Mouse (Mus musculus): ENCODE results near the gene Fzd7.

Fzd7 gene

DNA sequence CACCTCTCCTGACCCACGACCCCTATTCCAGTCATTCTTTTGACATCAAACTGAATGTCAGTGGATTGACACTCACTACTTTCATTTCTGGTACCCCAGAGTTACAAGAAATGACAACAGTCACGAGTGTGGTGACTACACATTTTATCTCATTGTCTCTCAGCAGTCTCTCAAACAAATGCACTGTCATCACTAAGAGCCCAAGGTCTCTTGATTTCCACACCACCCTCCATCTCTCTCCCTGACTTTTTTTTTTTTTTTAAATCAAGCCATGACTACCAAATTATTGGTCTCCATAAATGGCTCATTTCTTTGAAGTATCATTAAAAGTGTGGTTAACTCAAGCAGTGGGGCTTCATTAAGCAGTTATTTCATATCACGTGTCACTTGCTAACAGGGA is 17.1 kb downstream of the Fzd7 start:
- no peak for DNase-seq (ENCODE audit: low read depth, low spot score)

- no peak for DNase-seq (ENCODE audit: low read depth, low spot score)
Measured at GRCm38 (mm10) chr1:59502355-59502754, 20.1 kb downstream of the Fzd7 start.

- no peak for DNase-seq (ENCODE audit: low read depth, low spot score)
Measured at GRCm38 (mm10) chr1:59503659-59504301, 21.6 kb downstream of the Fzd7 start.

- no peak for DNase-seq (ENCODE audit: low read depth, low spot score)
Measured at GRCm38 (mm10) chr1:59504302-59504700, 22.1 kb downstream of the Fzd7 start.

DNA sequence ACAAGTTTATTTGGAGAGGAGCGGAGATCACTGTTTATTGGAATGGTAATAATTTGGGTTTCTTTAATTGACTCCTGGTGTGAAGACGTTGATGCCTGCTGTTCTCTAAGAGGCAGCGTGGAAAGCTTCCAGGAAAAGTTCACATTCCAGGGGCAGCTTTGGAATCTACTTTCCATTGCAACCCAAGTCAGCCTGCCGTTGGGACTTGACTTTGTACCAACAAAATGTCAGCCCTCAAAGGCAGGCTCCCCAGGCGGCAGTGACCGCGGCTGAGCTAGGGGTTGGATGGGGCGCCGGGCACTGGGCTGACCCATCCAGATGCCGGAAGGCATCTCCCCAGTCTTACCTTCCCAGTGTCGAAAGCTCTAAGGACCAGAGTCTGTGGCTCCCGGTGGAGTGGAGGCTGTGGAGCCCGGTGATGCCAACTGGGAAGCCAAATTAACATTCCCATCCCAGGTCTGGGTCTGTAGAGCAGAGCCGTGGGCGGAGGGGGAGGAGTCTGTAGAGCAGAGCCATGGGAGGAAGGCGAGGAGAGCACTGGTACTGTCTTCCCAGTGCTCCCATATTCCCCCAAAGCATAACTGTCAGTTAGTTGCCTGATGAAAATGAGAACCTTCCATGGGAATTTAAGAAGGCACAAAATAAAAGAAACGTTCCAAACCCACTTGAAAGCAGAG is 26.4 kb downstream of the Fzd7 start:
- no peak for DNase-seq (ENCODE audit: low read depth, low spot score)

DNA sequence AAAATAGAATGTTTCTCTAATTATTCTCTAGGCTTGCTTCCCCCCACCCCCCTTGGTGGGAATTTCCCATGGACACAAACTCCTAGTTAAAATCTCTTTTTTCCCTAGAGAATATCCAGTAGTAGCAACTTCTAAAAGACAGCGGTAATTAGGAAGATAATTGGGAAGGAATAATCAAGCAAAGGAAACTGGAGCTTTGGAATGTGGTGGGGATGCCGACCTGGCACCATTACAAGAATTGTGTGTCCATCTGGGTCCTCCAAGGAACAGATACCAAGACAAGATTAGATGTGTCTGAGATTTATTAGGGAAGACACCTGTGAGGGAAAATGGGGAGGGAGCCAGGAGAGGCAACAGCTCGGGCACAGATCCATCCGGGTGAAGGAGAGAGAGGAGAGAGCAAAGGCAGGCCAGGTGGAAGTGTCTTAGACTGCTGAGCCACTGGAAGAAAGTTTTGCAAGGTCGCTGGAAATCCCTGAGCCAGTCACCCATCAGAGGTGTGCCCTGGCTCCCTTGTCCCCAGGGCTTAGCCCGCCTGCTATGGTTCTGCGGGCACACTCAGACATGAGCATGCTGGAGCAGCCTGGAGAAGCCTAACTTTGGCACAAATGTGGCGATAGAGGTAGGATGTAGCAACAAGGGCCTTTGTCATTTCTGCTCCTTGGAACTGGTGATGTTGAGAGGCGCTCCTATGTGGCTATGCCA is 29.5 kb downstream of the Fzd7 start:
- no peak for DNase-seq (ENCODE audit: low read depth, low spot score)

DNA sequence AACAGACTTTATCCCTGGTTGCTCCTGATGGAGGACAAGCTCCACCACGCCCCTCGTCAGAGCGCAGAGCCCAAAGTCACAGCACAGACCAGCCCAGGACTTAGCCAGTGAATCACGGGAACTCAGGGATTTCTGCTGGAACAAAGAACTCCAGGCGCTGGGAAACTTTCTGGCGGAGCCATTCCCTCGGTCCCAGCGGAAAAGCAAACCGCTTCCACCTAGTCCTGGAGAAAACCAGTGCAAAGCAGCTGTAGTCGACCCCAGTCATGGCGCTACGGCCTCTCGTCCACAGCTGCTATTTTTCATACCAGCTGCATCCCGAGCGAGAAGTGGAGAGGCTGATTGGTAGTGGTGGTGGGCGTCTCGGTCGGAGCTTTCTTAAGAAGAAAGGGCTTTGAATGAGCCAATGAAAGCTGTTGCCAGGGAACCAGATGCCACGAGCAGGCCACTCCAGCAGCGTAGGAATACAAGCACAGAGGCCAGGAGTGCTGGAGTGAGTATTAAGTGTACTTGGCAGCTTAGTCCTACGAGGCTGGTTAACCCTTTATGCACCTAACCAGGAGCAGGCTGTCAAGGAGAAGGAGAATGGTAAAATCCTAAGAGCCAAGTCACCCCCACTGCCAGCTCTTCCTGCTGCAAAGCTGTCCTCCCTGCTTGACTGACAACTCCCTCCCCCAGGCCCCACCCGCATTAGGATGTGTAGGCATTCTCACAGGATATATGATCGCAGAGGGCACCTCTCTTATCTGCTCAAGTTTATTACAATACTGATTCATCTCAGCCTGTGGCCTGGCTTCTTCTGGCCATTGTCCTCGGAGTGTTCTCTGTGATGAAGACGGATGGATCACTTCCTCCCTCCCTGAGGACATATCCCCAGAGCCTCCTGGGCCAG is 34.0 kb downstream of the Fzd7 start, which contains the start of gene Gm973:
TSS of gene Gm973 (plus strand) at position 239 of the 892 bp plus-strand sequence.
- DNase-seq (ENCODE audit: low read depth, low spot score) = no peak

DNA sequence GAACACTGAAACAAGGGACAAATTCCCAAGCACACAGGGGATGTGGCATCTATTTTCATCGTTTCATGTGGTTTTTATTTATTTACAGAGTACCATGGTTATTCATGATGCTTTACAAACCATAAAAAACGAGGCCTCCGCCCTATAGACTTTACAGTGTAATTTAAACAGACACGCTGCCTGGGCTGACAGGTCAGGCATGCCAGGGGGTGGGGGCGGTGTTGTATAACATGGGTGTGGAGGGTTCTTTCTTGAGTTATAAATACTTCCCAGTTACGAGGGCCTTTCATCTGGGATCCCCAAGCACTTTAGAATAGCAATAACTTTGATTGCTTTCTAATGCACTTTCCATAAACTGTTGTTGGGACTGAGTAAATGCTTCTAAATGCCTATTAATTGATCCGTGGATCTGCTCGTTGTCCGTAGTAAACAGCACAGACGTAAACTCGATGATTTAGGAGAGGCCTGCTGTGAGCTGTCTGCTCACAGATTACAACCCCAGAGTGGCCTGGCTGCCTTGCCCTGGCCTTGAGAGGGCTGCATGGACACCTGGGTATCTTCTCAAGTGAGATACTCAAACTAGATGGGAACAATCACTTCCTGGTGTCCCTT is 38.1 kb downstream of the Fzd7 start:
- no peak for DNase-seq (ENCODE audit: low read depth, low spot score)

GRCm38 (mm10) chr1:59522456-59522855 is 40.2 kb downstream of the Fzd7 start:
- no peak for DNase-seq (ENCODE audit: low read depth, low spot score)

GRCm38 (mm10) chr1:59523378-59523958 is 41.2 kb downstream of the Fzd7 start:
- DNase-seq (ENCODE audit: low read depth, low spot score) = no peak

GRCm38 (mm10) chr1:59524071-59524470 is 41.8 kb downstream of the Fzd7 start:
- no peak for DNase-seq (ENCODE audit: low read depth, low spot score)

GRCm38 (mm10) chr1:59524759-59525158 is 42.5 kb downstream of the Fzd7 start:
- no peak for DNase-seq (ENCODE audit: low read depth, low spot score)

GRCm38 (mm10) chr1:59527219-59527618 is 45.0 kb downstream of the Fzd7 start:
- no peak for DNase-seq (ENCODE audit: low read depth, low spot score)

DNA sequence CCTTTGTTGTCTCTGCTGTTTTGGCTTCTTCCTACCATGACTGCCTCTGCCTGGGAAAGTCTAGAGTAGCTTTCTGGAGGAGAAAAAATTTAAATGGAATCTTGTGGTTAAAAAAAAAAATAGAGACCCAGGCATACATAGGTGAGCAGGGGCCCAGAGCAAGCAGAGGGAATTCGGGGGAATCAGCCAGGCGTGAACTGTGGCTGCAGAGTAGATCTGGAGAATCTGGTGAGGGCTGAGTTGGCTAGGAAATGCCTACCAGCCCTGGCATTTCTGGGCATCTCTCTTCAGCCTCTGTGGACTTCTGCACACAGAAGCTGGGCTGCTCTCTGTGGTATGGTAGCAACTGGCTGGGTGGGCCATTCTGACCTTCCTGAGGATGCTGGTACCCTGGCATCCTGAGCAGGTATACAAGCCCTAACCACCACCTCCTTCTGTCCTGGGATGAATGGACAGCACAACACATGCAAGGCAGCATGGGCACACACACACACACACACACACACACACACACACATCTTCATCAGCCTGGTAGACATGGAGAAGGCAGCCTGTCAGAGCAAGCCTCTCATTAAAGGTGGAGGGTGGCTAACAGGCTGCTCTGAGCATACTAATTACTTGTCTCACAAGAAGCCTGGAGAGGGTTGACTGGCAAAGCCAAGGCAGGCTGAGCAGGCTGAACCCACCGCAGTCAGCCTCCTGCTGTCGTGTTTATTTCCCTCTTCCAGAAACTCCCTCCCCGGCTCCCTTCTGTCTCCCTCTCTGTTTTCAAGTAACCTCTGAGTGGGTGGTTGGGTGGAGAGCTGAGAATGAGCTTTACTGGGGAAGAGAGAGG is 53.0 kb downstream of the Fzd7 start:
- DNase-seq (ENCODE audit: low read depth, low spot score) = no peak

Data from c-Kit-negative CD71-positive TER-119-positive erythroid progenitor cells, embryonic 14.5 days (primary cell).